Mouse (Mus musculus): Measurements from ENCODE around the gene Gsdma. TPM values are rescaled to one million over a fixed set of nuclear protein-coding genes. Genes with fewer than 3 reads are reported as not detected.
"Not testable (repeated sequence)": the region's sequence is repeated elsewhere in the genome, so short reads cannot be mapped to it uniquely, and the experiment has no call there.

The Gsdma gene
- polyA plus RNA-seq, 1 experiment from 2014 or later = not detected

DNA sequence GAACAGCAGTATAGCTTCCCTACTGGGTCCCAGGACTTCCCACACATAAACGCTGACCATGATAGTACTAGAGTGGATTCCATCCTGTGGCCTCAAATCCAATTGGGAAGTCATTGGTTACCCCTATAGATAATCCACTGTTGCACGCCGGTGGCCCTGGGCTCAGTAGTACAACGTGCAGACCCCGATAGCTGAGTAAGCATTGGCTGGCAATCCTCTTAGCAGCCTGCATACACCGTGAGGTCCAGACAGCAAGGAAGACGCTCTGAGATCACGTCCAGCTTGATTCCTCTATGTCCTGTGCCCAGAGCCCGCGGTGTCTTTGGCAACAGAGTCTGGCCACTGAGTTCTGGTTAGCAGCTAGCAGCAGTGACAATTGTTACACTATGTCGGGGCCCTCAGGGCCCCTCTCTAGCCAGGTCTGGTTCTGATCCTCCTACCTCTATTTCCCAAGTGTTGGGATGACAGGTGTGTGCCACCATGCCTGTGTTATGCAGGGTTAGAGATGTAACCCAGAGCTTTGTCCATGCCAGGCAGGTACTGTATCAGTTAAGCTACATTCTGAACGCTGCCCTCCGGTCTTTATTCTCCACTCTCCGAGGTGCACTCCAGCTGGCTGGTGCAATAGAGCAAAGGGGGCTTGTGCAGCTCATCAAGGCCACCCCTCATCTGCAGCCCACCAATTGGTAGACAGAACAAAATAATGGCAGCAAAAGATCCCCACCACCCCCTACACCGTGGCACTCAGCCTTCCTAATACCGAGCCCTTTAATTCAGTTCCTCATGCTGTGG lies 34.9 kb downstream of the Gsdma start:
- no peaks in the 10 kb centered on the region for H3K4me1 ChIP-seq
- 85% methylated on average over 16 of the region's 16 CpGs for WGBS
- no peak for ATAC-seq (ENCODE audit: low FRiP score, low read depth)
- H3K9ac ChIP-seq = no peak overlapping the region
- H3K27me3 ChIP-seq (replicated peaks) = no peaks in the 10 kb centered on the region
- H3K4me2 ChIP-seq (replicated peaks) = no peak overlapping the region
- H3K27ac ChIP-seq = no peak overlapping the region
- peaks cover 34% of the 10 kb centered on the region for H3K36me3 ChIP-seq
- H3K9me3 ChIP-seq = no peaks in the 10 kb centered on the region
- no peak overlapping the region for H3K4me3 ChIP-seq

DNA sequence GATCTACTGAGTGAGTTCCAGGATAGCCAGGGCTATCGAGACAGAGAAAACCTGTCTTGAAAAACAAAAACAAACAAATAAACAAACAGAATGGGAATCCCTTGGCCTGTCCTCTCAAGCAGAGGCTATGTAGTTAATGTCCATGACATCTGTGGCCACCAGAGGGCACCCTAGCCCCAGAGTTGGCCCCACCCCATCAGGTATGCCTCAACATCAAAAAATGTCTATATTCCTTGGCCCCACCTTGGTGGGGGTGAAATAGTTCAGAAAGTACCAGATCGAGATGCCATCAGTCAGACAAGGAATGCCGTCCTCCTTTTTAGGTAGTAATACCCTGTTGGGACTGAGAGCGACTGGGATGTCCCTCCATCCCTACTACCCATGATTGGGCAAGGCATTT lies 35.8 kb downstream of the Gsdma start:
- no peaks in the 10 kb centered on the region for H3K4me1 ChIP-seq
- H3K27me3 ChIP-seq (replicated peaks) = no peaks in the 10 kb centered on the region
- 47% methylated on average over 4 of the region's 4 CpGs for WGBS
- no peak overlapping the region for H3K4me2 ChIP-seq (replicated peaks)
- ATAC-seq (ENCODE audit: low FRiP score, low read depth) = no peak
- no peaks in the 10 kb centered on the region for H3K9me3 ChIP-seq
- H3K9ac ChIP-seq = no peak overlapping the region
- H3K4me3 ChIP-seq = no peak overlapping the region
- no peak overlapping the region for H3K27ac ChIP-seq
- H3K36me3 ChIP-seq = peaks cover 34% of the 10 kb centered on the region

GRCm38 (mm10) chr11:98701213-98701670 lies 37.1 kb downstream of the Gsdma start, which contains the start of gene Csf3:
Csf3 (plus strand) TSS chr11:98701263.
- H3K27ac ChIP-seq = no peak within 1 kb of the TSS
- no peaks in the 10 kb centered on the region for H3K4me1 ChIP-seq
- H3K9me3 ChIP-seq = no peaks in the 10 kb centered on the region
- H3K4me3 ChIP-seq = no peak within 1 kb of the TSS
- no peak within 1 kb of the TSS for H3K4me2 ChIP-seq (replicated peaks)
- ATAC-seq (ENCODE audit: low FRiP score, low read depth) = no peak
- peaks cover 34% of the 10 kb centered on the region for H3K36me3 ChIP-seq
- 31% methylated on average over 10 of the region's 10 CpGs for WGBS
- 0 out of 2 replicates have a peak within 1 kb of the TSS, but pooled peaks have one; percentile 23 for H3K9ac ChIP-seq
- H3K27me3 ChIP-seq (replicated peaks) = no peaks in the 10 kb centered on the region

GRCm38 (mm10) chr11:98702323-98702722 lies 38.2 kb downstream of the Gsdma start:
- Histone ChIP-seq H3K27me3 (replicated peaks) (no peaks in the 10 kb centered on the region), H3K9me3 (no peaks in the 10 kb centered on the region), H3K4me3 (no peak overlapping the region), H3K4me2 (replicated peaks) (no peak overlapping the region), H3K27ac (no peak overlapping the region), H3K9ac (no peak overlapping the region), H3K4me1 (no peaks in the 10 kb centered on the region), H3K36me3 (peaks cover 37% of the 10 kb centered on the region)
- ATAC-seq (ENCODE audit: low FRiP score, low read depth) = no peak
- 69% methylated on average over 5 of the region's 5 CpGs for WGBS

DNA sequence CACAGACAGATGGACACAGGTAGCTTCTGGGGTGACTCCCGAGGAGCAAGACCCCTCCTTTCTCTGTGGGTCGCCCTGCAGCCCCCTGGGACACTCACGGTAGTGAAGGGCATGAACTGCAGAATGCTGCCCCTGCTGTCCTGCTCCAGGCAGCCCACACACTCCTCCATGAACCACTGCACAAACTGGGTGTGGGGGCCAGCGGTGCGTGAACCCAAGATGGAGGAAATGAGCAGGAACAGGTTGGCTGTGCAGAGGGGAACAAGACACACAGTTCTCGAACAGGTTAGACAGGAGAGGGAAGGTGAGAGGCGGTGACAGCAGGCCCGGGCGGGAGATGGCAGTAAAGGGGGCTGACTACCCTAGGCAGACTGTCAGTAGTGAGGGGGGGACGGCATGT lies 40.9 kb downstream of the Gsdma start:
- no peak for ATAC-seq (ENCODE audit: low FRiP score, low read depth)
- H3K27ac ChIP-seq = no peak overlapping the region
- H3K27me3 ChIP-seq (replicated peaks) = no peaks in the 10 kb centered on the region
- H3K9ac ChIP-seq = no peak overlapping the region
- H3K36me3 ChIP-seq = peaks cover 62% of the 10 kb centered on the region
- no peaks in the 10 kb centered on the region for H3K9me3 ChIP-seq
- 88% methylated on average over 10 of the region's 10 CpGs for WGBS
- no peak overlapping the region for H3K4me2 ChIP-seq (replicated peaks)
- no peaks in the 10 kb centered on the region for H3K4me1 ChIP-seq
- no peak overlapping the region for H3K4me3 ChIP-seq

- no peak for ATAC-seq (ENCODE audit: low FRiP score, low read depth)
- Histone ChIP-seq H3K4me2 (replicated peaks) (no peak overlapping the region), H3K9ac (no peak overlapping the region), H3K27me3 (replicated peaks) (no peaks in the 10 kb centered on the region), H3K36me3 (peaks cover 79% of the 10 kb centered on the region), H3K4me3 (no peak overlapping the region), H3K27ac (no peak overlapping the region), H3K9me3 (no peaks in the 10 kb centered on the region), H3K4me1 (no peaks in the 10 kb centered on the region)
- WGBS = 89% methylated on average over 22 of the region's 22 CpGs
Observed at GRCm38 (mm10) chr11:98707401-98708281, 43.5 kb downstream of the Gsdma start.

- H3K4me3 ChIP-seq = no peak overlapping the region
- H3K36me3 ChIP-seq = peaks cover 87% of the 10 kb centered on the region
- H3K9me3 ChIP-seq = no peaks in the 10 kb centered on the region
- no peak for ATAC-seq (ENCODE audit: low FRiP score, low read depth)
- 90% methylated on average over 19 of the region's 19 CpGs for WGBS
- H3K9ac ChIP-seq = no peak overlapping the region
- no peak overlapping the region for H3K4me2 ChIP-seq (replicated peaks)
- H3K27me3 ChIP-seq (replicated peaks) = no peaks in the 10 kb centered on the region
- H3K27ac ChIP-seq = no peak overlapping the region
- no peaks in the 10 kb centered on the region for H3K4me1 ChIP-seq
Observed at GRCm38 (mm10) chr11:98708282-98708956, 44.3 kb downstream of the Gsdma start.

GRCm38 (mm10) chr11:98709001-98709741 lies 45.0 kb downstream of the Gsdma start:
- no peak overlapping the region for H3K4me3 ChIP-seq
- no peak for ATAC-seq (ENCODE audit: low FRiP score, low read depth)
- H3K9ac ChIP-seq = no peak overlapping the region

GRCm38 (mm10) chr11:98710416-98711045 lies 46.4 kb downstream of the Gsdma start:
- no peak overlapping the region for H3K27ac ChIP-seq
- H3K27me3 ChIP-seq (replicated peaks) = no peaks in the 10 kb centered on the region
- 55% methylated on average over 12 of the region's 12 CpGs for WGBS
- ATAC-seq (ENCODE audit: low FRiP score, low read depth) = 0 out of 2 replicates have a peak, but pooled peaks have one; percentile 17
- H3K9ac ChIP-seq = no peak overlapping the region
- H3K4me2 ChIP-seq (replicated peaks) = no peak overlapping the region
- no peak overlapping the region for H3K4me3 ChIP-seq
- no peaks in the 10 kb centered on the region for H3K4me1 ChIP-seq
- H3K36me3 ChIP-seq = peaks cover 90% of the 10 kb centered on the region
- no peaks in the 10 kb centered on the region for H3K9me3 ChIP-seq

More at GRCm38 (mm10) chr11:98709001-98709741, 45.0 kb downstream of the Gsdma start:
- H3K9me3 ChIP-seq = no peaks in the 10 kb centered on the region
- WGBS = 88% methylated on average over 26 of the region's 26 CpGs
- no peaks in the 10 kb centered on the region for H3K27me3 ChIP-seq (replicated peaks)
- H3K4me1 ChIP-seq = no peaks in the 10 kb centered on the region
- H3K27ac ChIP-seq = no peak overlapping the region
- H3K36me3 ChIP-seq = peaks cover 90% of the 10 kb centered on the region
- no peak overlapping the region for H3K4me2 ChIP-seq (replicated peaks)

GRCm38 (mm10) chr11:98711046-98711434 lies 46.9 kb downstream of the Gsdma start:
- Histone ChIP-seq H3K27ac (no peak overlapping the region), H3K36me3 (peaks cover 90% of the 10 kb centered on the region), H3K4me1 (no peaks in the 10 kb centered on the region), H3K4me2 (replicated peaks) (no peak overlapping the region), H3K27me3 (replicated peaks) (no peaks in the 10 kb centered on the region), H3K4me3 (no peak overlapping the region), H3K9ac (no peak overlapping the region), H3K9me3 (no peaks in the 10 kb centered on the region)
- no peak for ATAC-seq (ENCODE audit: low FRiP score, low read depth)
- WGBS = 88% methylated on average over 4 of the region's 4 CpGs

GRCm38 (mm10) chr11:98712009-98712408 lies 47.9 kb downstream of the Gsdma start:
- H3K27ac ChIP-seq; H3K9me3 ChIP-seq; H3K9ac ChIP-seq; H3K4me3 ChIP-seq; H3K27me3 ChIP-seq (replicated peaks); H3K4me1 ChIP-seq; ATAC-seq (ENCODE audit: low FRiP score, low read depth); H3K4me2 ChIP-seq (replicated peaks): not testable (repeated sequence)
- 88% methylated on average over 6 of the region's 6 CpGs for WGBS
- peaks cover 90% of the 10 kb centered on the region for H3K36me3 ChIP-seq

All from neural tube, embryonic 12.5 days (tissue).